Mouse (Mus musculus) spleen, postnatal 36 days (tissue): ENCODE data around the gene Aifm2.

Experiments
- DNase-seq, 2 experiments: peaks; one replicate each; pipeline ENCODE4 v3.0.0; 2022; ENCODE audit warnings: low spot score in 2 of 2, mixed read lengths in 1 of 2

The Aifm2 gene

GRCm38 (mm10) chr10:61715996-61716864 lies 1.2 kb downstream of the Aifm2 start:
- DNase-seq: no peak

DNA sequence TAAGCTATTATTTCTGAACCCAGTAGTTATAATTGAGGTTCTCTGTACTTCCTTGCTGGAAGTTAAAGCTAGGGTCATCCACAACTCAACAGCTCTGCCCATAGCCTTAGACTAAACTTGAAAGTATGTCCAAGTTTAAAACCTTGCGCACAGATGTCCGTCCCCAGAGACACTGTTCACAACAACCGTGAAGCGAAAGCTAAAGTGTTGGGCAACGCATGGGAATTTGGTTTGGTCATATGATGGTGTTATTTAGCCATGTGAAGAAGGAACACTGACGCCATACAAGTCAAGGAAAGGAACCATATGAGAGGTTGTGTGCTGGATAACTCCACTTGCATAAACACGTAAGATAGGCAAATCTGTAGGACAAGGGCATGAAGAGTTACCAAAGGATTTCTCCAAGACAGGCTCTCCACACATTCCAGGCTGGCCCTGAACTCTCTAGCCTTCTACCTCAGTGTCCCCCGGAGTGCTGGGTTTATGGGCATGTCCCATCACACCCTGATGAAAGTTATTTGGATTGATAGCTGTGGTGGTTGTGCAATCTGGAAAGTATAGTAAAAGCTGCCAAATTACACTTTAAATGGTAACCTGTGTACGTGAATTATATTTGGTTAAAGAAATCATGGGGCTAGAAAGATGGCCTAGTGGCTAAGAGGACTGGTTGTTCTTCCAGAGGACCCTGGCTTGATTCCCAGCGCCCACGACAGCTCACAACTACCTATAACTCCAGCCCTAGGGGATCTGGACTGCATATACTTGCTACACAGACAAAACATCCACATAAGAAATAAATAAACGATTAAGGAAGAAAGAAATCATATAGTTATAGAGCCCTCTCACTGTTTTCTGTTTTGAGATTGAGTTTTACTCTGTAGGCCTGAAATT lies 2.6 kb downstream of the Aifm2 start:
- DNase-seq: no peak

- DNase-seq: no peak
These were observed 5.3 kb downstream of the Aifm2 start for GRCm38 (mm10) chr10:61720331-61720730.

GRCm38 (mm10) chr10:61722215-61722614 lies 7.2 kb downstream of the Aifm2 start:
- no peak for DNase-seq

DNA sequence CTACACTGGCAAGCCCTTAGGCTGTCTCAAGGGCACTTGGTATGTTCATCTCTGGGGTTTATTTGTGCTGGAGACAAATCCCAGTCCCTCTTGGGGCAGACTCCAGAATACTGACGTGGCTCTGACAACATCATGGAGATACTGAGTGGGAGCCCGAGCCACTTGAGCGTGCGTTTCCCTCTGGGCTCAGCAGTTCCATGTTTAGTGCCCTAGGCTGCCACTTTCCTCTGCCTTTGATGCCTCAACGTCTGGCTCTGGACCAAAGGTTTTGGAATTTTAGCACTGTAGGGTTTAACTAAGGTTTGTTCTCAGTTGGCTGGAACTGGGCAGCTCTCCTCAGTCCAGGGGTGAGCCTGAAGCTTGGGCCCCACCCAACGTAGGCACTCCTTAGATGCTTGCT lies 8.2 kb downstream of the Aifm2 start:
- no peak for DNase-seq

DNA sequence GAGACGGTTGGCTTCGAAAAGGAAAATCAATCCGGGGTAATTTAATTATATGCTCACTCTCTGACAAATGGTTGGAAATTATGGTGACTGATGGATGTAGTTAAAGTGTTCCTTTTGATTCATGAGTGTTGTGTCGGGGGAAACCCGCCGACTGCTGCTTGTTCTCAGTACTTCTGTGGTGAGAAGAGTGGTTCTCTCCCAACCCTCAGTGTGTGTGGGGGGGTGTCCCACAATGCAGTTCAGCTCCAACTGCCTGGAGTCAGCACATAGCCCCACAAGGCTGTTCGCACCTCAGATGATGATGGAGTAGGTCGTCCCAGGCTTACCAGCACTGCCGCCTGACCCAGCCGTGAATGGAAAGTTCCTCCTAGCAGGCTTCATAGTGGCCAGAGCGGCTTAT lies 14.1 kb downstream of the Aifm2 start:
- DNase-seq: no peak

DNA sequence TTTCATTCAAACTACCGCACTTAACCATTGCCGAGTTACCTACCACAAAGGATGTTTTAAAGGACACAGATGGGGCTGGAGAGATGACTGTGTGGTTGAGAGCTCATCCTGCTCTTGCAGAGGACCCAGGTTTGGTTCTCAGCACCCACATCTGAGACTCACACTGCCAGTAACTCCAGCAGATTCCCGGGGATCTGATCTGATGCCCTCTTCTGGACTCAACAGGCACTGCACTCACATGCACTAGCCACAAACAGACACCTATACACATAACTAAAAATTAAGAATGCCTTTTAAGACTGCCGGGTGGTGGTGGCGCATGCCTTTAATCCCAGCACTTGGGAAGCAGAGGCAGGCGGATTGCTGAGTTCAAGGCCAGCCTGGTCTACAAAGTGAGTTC lies 15.1 kb downstream of the Aifm2 start:
- DNase-seq: no peak

DNA sequence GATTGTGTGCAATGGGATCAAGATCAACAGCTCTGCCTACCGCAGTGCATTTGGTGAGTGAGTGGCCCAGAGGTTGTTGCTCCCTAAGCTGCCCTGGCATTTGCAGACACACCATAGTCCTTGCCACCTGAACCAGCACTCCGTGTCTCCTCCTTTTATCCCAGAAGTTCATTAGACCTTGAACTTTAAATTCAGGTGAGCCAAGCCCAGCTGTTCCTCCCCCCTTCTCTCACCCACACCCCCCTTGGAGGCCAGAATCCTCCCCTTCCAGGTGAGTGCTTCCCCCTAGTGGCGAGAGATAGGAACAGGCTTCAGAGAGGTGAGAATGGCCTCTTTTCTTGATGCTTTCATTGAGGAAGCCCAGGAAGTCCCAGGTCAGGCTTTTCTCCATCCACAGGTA lies 19.3 kb downstream of the Aifm2 start:
- DNase-seq: no peak

DNA sequence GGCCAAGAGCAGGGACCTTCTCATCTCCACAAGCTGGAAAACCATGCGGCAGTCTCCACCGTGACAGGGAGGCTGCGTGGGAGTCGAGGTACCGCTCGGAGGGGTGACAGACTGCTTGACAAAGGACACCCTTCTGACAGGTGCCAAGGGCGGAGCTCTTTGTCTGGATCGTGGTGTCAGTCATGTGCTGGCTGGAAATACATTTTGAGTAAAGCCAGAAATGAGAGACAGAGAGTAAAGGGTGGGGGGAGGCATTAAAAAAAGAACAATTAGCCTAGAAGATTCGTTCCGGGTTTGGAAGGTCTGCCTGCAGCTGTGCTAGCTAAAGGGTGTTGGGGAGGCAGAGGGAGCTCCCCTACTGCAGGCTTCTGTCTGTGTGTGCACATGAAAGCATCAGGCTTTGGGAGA lies 21.6 kb downstream of the Aifm2 start:
- DNase-seq: no peak

- no peak for DNase-seq
These were observed 22.5 kb downstream of the Aifm2 start for GRCm38 (mm10) chr10:61737537-61737936.

DNA sequence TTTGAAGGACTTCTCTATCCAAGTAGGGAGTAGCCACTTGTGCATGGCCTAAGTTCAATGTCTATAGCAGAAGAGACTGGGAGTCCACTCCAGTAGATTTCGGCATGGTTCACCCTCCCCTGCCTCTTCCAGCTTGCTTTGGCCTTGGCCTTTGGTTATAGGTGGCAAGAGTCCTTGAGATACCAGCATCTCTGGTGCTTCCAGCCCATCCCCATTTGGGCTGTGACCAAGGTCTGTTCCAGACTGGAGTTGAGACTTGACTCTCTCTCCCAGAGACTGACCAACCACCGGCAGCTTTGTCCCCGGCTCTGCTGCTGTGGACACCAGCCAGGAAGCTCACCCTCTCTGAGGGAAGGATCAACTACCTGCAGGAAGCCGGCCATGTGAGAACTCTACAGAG lies 23.1 kb downstream of the Aifm2 start:
- no peak for DNase-seq

DNA sequence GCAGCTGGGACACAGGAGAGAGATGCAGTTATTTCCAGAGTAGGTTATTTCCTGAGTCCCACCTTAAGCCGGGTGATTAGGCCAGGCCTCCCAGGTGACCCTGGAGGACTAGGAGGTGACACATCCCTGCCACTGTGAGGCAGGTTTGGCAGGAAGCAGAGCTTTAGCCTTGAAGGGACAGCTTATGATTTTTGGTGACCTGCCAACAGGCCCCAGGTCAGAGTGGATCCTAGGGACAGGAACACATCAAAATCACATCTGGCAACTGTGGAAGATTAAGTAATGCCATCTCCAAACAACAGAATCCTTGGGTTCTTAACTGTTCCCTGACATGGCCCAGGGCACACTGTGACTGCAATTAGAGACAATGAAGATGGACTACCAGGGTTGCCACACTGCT lies 26.2 kb downstream of the Aifm2 start:
- DNase-seq: no peak

DNA sequence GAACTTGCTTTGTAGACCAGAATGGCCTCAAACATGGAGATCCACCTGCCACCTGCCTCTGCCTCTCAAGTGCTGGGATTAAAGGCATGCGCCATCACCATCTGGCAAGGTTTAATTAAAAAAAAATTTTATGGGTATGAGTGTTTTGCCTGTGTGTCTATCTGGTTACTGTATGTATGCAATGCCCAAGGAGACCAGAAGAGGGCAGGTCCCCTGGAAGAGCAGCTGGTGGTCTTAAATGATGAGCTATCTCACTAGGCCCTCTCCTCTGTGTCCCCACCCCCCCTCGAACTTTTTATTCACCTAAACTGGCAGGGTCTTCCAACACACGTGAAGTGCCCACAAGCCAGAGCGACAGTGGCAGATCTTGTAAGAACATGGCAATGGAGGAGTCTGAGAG lies 26.8 kb downstream of the Aifm2 start:
- no peak for DNase-seq

GRCm38 (mm10) chr10:61742336-61742735 lies 27.3 kb downstream of the Aifm2 start:
- DNase-seq: no peak

GRCm38 (mm10) chr10:61745133-61745532 lies 30.1 kb downstream of the Aifm2 start:
- DNase-seq: no peak

GRCm38 (mm10) chr10:61747302-61747701 lies 32.2 kb downstream of the Aifm2 start:
- no peak for DNase-seq

- DNase-seq: no peak
These were observed 35.0 kb downstream of the Aifm2 start for GRCm38 (mm10) chr10:61750014-61750413.

GRCm38 (mm10) chr10:61751534-61752219 lies 36.6 kb downstream of the Aifm2 start:
- DNase-seq: no peak

DNA sequence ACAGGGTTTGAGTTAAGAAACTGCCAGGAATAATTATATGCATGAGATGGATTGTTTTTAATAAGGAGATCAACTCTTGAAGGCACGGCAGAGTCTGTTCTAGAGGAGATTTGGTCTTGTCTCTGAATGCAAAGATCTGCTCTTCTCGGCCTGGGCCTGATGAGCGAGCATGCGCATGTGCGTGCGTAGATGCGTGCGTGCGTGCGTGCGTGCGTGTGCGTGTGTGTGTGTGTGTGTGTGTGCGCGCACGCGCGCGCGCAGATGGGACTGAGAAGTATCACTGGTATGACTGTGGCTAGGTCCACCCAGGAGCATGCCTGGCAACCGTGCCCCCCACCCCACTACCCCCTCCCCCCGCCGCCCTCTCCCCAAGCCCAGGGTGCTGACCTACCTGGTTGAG lies 38.0 kb downstream of the Aifm2 start:
- no peak for DNase-seq

- DNase-seq: no peak
These were observed 42.0 kb downstream of the Aifm2 start for GRCm38 (mm10) chr10:61757022-61757421.

DNA sequence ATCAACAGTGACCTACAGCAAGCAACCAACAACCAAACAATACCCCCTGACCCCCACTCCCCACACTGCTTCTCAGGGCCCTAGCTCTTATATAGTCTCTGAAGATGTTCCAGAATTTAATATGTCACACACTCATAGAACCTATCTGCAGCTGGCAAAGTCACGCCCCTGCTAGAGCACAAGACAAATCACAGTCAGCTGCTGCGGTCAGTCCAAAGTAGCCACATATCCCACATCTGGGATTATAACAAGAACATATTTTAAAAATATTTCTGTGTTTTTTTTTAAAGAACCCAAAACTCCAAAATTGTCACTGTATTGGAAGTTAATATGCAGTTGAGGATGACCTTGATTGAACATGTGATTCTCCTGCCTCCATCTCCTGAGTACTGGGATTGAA lies 43.8 kb downstream of the Aifm2 start:
- no peak for DNase-seq

DNA sequence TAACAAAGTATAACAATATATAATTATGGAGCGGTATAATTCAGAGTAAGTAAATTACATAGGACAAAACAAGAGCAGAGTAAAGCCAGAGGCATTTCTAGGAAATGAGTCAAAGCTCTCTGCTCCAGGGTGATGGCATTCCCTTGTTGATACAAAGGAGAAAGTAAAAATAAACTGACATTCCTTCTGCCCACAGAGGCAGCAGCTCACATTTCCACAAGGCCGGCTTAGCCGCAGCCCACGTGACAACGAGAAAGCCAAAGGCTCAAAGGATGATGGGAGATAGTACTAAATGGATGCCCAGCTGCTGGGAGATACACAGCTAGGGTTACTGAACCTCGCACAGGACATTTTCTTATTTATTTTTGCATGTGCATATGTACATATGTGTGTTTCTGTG lies 44.8 kb downstream of the Aifm2 start:
- no peak for DNase-seq
